ENCODE assay signal across 9 mouse cellular contexts in the genomic region with DNA sequence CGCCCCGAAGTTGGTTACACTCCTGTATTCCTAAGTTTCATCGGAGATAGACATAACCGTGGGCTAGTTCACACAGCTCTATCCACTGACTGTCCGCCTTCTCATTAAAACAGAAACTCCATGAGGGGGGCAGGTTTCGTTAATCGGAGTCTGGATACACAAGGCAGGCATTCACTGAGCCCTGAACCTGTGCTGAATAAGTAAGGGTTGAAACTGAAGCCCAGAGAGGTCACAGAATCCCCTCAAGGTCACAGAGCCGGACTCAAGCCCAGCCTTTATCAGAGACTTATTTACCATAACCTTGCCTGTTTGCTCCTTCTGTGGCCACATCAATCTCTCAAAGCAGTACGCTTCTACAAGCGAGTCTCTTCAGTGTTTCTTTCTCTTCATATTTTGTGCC. TPM values are rescaled to one million over a fixed set of nuclear protein-coding genes. Genes with fewer than 3 reads are reported as not detected.
A peak's percentile ranks its signal among the peaks of the same experiment; 100 is the strongest.
DNase-seq lines count a peak whose midpoint lies in the region; ATAC-seq and TF ChIP-seq lines count a peak whose summit lies in the region.
"Had no signal": no experiment of that assay in that cellular context is flagged by ENCODE, and none has a peak within 500 bp of the region (broad histone marks: within the 10 kb centered on the region; RNA-seq: fewer than 3 reads in every experiment).

No protein-coding gene starts in this region.

- ATAC-seq in liver, embryonic 11.5 days (replicated peaks; ENCODE audit: low FRiP score): no peak
- ATAC-seq in intestine, embryonic 15.5 days: no peak
- no peak for ATAC-seq in neural tube, embryonic 13.5 days (ENCODE audit: low read depth)

- no peak overlapping the region for H3K27ac ChIP-seq in liver, embryonic 11.5 days (ENCODE audit: low read depth, low read length)
- no peak overlapping the region for H3K27ac ChIP-seq in intestine, embryonic 15.5 days
- H3K27ac ChIP-seq in neural tube, embryonic 13.5 days (replicated peaks): no peak overlapping the region
- H3K27ac ChIP-seq: macrophage had no signal

- peak overlapping the region; percentile 82 for H3K4me2 ChIP-seq in liver, embryonic 11.5 days
- peak overlapping the region; percentile 73 for H3K4me2 ChIP-seq in intestine, embryonic 15.5 days (replicated peaks)
- H3K4me2 ChIP-seq in neural tube, embryonic 13.5 days: peak overlapping the region; percentile 78

- H3K9me3 ChIP-seq in liver, embryonic 11.5 days (ENCODE audit: control insufficient read depth, low read length): no peaks in the 10 kb centered on the region
- no peaks in the 10 kb centered on the region for H3K9me3 ChIP-seq in intestine, embryonic 15.5 days
- H3K9me3 ChIP-seq in neural tube, embryonic 13.5 days: no peaks in the 10 kb centered on the region

- H3K9ac ChIP-seq in liver, embryonic 11.5 days (ENCODE audit: low read depth, low read length): peak overlapping the region; percentile 48; the same call in 1 of the 2 replicates
- no peak overlapping the region for H3K9ac ChIP-seq in intestine, embryonic 15.5 days
- no peak overlapping the region for H3K9ac ChIP-seq in neural tube, embryonic 13.5 days

- no peak for TF ChIP-seq CTCF in lung, adult 2 months (IDR thresholded peaks at IDR 0.05; ENCODE audit: insufficient read depth, low read length)

- H3K36me3 ChIP-seq in liver, embryonic 11.5 days (ENCODE audit: control insufficient read depth, insufficient read depth, low read length): no peaks in the 10 kb centered on the region; the same call in 1 of the 2 replicates
- no peaks in the 10 kb centered on the region for H3K36me3 ChIP-seq in intestine, embryonic 15.5 days
- H3K36me3 ChIP-seq in neural tube, embryonic 13.5 days: no peaks in the 10 kb centered on the region

- peak; percentile 34 to 71 for DNase-seq in adrenal gland, adult (ENCODE audit: inconsistent age in 2 of 2, low spot score in 1 of 2)
- no peak for DNase-seq in adrenal gland, postnatal 25 days
- DNase-seq in liver, embryonic 11.5 days (ENCODE audit: low spot score): no peak
- no peak for DNase-seq in liver
- no peak for DNase-seq in gastrocnemius, adult 8-10 months (ENCODE audit: low spot score in 2 of 2)
- no peak for DNase-seq in lung, adult 2 months

- TF ChIP-seq POLR2A in lung, adult 2 months (IDR thresholded peaks at IDR 0.05; ENCODE audit: borderline replicate concordance, extremely low read depth, low read depth, low read length): no peak

- H3K4me3 ChIP-seq in liver, embryonic 11.5 days (ENCODE audit: low read depth, low read length): peak overlapping the region; percentile 92
- H3K4me3 ChIP-seq in intestine, embryonic 15.5 days (replicated peaks): peak overlapping the region; percentile 2; the same call in 1 of the 2 replicates
- H3K4me3 ChIP-seq in neural tube, embryonic 13.5 days: peak overlapping the region; percentile 95
- H3K4me3 ChIP-seq in lung, adult 2 months (replicated peaks; ENCODE audit: extremely low read depth, low read depth, low read length): no peak overlapping the region

- H3K27me3 ChIP-seq in liver, embryonic 11.5 days (replicated peaks; ENCODE audit: control insufficient read depth, insufficient read depth, low read length): no peaks in the 10 kb centered on the region
- no peaks in the 10 kb centered on the region for H3K27me3 ChIP-seq in intestine, embryonic 15.5 days (replicated peaks)
- no peaks in the 10 kb centered on the region for H3K27me3 ChIP-seq in neural tube, embryonic 13.5 days

- 73% methylated on average over 10 of the region's 10 CpGs for WGBS in liver, embryonic 11.5 days
- WGBS in intestine, embryonic 15.5 days: 68% methylated on average over 10 of the region's 10 CpGs
- 81% methylated on average over 10 of the region's 10 CpGs for WGBS in neural tube, embryonic 13.5 days
- 64% methylated on average over 10 of the region's 10 CpGs for WGBS in lung, adult 2 months

- H3K4me1 ChIP-seq in liver, embryonic 11.5 days (replicated peaks; ENCODE audit: control insufficient read depth, insufficient read depth, low read length): peaks cover 17% of the 10 kb centered on the region
- H3K4me1 ChIP-seq in intestine, embryonic 15.5 days (replicated peaks): peaks cover 14% of the 10 kb centered on the region
- peaks cover 38% of the 10 kb centered on the region for H3K4me1 ChIP-seq in neural tube, embryonic 13.5 days (replicated peaks)
- peaks cover 10% of the 10 kb centered on the region for H3K4me1 ChIP-seq in lung, adult 2 months (ENCODE audit: control insufficient read depth, insufficient read depth, low read length)

RNA-seq across cellular contexts. Expression of a gene that starts 2.2 kb away (rescaled TPM):
- total RNA-seq in adrenal gland, postnatal 25 days (2021): 30.1 and 31.3 TPM in 2 replicates
- polyA plus RNA-seq in liver, embryonic 11.5 days (2014; fragmentation: Nextera tagmentation; extraction: Ambion mirVana): 6.8 and 7.2 TPM in 2 replicates
- 5.3 and 5.4 TPM in 2 replicates for polyA plus RNA-seq in intestine, embryonic 15.5 days (2015; fragmentation: Nextera tagmentation; extraction: Ambion mirVana)
- 5.0 TPM in 2 replicates for polyA plus RNA-seq in neural tube, embryonic 13.5 days (2015; fragmentation: Nextera tagmentation; extraction: Ambion mirVana)
- 1 to 10 TPM; 5.2 to 6.1 (median 5.3) TPM for total RNA-seq in gastrocnemius, adult 8-10 months (2022)
- 7.2 and 9.6 TPM in 2 replicates for polyA plus RNA-seq in lung, adult 2 months (2012; rRNA removed)

Comparison
In these comparisons a context has a peak if more than half of its experiments do, and no peak if none do; other contexts are left out.
1. DNase-seq: peak in adrenal gland, adult (2 of 2); none in adrenal gland, postnatal 25 days (single experiment), liver, embryonic 11.5 days (single experiment), liver (single experiment), gastrocnemius, adult 8-10 months (0 of 2) and lung, adult 2 months (single experiment).
2. Peak in every context shown above with its lines, with median percentiles within 50 percentile points of each other: H3K4me2 ChIP-seq.